ENCODE assay signal across 9 mouse cellular contexts in genomic region chr10:71306190-71306589, GRCm38 (mm10). TPM values are rescaled to one million over a fixed set of nuclear protein-coding genes. Genes with fewer than 3 reads are reported as not detected.
DNase-seq lines count a peak whose midpoint lies in the region; ATAC-seq lines count a peak whose summit lies in the region.
"Had no signal": no experiment of that assay in that cellular context is flagged by ENCODE, and none has a peak within 500 bp of the region (broad histone marks: within the 10 kb centered on the region; RNA-seq: fewer than 3 reads in every experiment).

No protein-coding gene starts in this region.

- DNase-seq in heart, adult 8-10 months (ENCODE audit: low spot score): no peak
- DNase-seq in MN1 (ENCODE audit: low spot score): peak; percentile 59
- DNase-seq in embryonic facial prominence, embryonic 10.5 days (ENCODE audit: low spot score): peak; percentile 49
- peak; percentile 23 for DNase-seq in liver
- DNase-seq in testis, postnatal 14 days (ENCODE audit: low spot score): no peak

- H3K27me3 ChIP-seq in heart, embryonic 12.5 days (replicated peaks): no peaks in the 10 kb centered on the region
- H3K27me3 ChIP-seq in embryonic facial prominence, embryonic 10.5 days (replicated peaks; ENCODE audit: low read depth, poor library complexity, severe bottlenecking): no peaks in the 10 kb centered on the region
- no peaks in the 10 kb centered on the region for H3K27me3 ChIP-seq in hindbrain, embryonic 13.5 days
- H3K27me3 ChIP-seq in midbrain, embryonic 16.5 days (ENCODE audit: control insufficient read depth, insufficient read depth, low read depth, low read length): no peaks in the 10 kb centered on the region

- no peaks in the 10 kb centered on the region for H3K4me1 ChIP-seq in heart, embryonic 12.5 days (replicated peaks)
- H3K4me1 ChIP-seq in embryonic facial prominence, embryonic 10.5 days: peaks cover 3% of the 10 kb centered on the region; the same call in 1 of the 2 replicates
- 0 out of 2 replicates have a peak, but pooled peaks cover 3% of the 10 kb centered on the region for H3K4me1 ChIP-seq in hindbrain, embryonic 13.5 days (replicated peaks)
- H3K4me1 ChIP-seq in midbrain, embryonic 16.5 days (ENCODE audit: control insufficient read depth, insufficient read depth, low read length): no peaks in the 10 kb centered on the region

- H3K9me3 ChIP-seq in heart, embryonic 12.5 days (replicated peaks): no peaks in the 10 kb centered on the region
- H3K9me3 ChIP-seq in embryonic facial prominence, embryonic 10.5 days: no peaks in the 10 kb centered on the region
- no peaks in the 10 kb centered on the region for H3K9me3 ChIP-seq in hindbrain, embryonic 13.5 days
- H3K9me3 ChIP-seq in midbrain, embryonic 16.5 days (replicated peaks; ENCODE audit: control insufficient read depth, low read length, poor library complexity, severe bottlenecking): no peaks in the 10 kb centered on the region

- 11% methylated on average over 6 of the region's 6 CpGs for WGBS in heart, embryonic 12.5 days
- WGBS in embryonic facial prominence, embryonic 10.5 days: 27% methylated on average over 6 of the region's 6 CpGs
- 27% methylated on average over 6 of the region's 6 CpGs for WGBS in hindbrain, embryonic 13.5 days
- WGBS in midbrain, embryonic 16.5 days: 32% methylated on average over 6 of the region's 6 CpGs

- ATAC-seq in heart, embryonic 12.5 days (ENCODE audit: insufficient number of reproducible peaks, low FRiP score): no peak
- ATAC-seq in hindbrain, embryonic 13.5 days (ENCODE audit: low FRiP score): no peak
- no peak for ATAC-seq in midbrain, embryonic 16.5 days

- no peaks in the 10 kb centered on the region for H3K36me3 ChIP-seq in heart, embryonic 12.5 days
- no peaks in the 10 kb centered on the region for H3K36me3 ChIP-seq in embryonic facial prominence, embryonic 10.5 days (replicated peaks)
- H3K36me3 ChIP-seq in hindbrain, embryonic 13.5 days: no peaks in the 10 kb centered on the region
- no peaks in the 10 kb centered on the region for H3K36me3 ChIP-seq in midbrain, embryonic 16.5 days (ENCODE audit: control insufficient read depth, insufficient read depth, low read length)

- peak overlapping the region; percentile 64 for H3K4me2 ChIP-seq in heart, embryonic 12.5 days
- peak overlapping the region; percentile 39 for H3K4me2 ChIP-seq in hindbrain, embryonic 13.5 days
- H3K4me2 ChIP-seq in midbrain, embryonic 16.5 days (ENCODE audit: low read length): peak overlapping the region; percentile 43; the same call in 1 of the 2 replicates

- H3K4me3 ChIP-seq in heart, embryonic 12.5 days: peak overlapping the region; percentile 26
- H3K4me3 ChIP-seq in embryonic facial prominence, embryonic 10.5 days: peak overlapping the region; percentile 45
- no peak overlapping the region for H3K4me3 ChIP-seq in hindbrain, embryonic 13.5 days
- H3K4me3 ChIP-seq in midbrain, embryonic 16.5 days (ENCODE audit: low read depth, low read length): peak overlapping the region; percentile 20
- H3K4me3 ChIP-seq: erythroblast, embryonic 14.5 days had no signal

- no peak overlapping the region for H3K9ac ChIP-seq in heart, embryonic 12.5 days
- H3K9ac ChIP-seq in hindbrain, embryonic 13.5 days: no peak overlapping the region
- no peak overlapping the region for H3K9ac ChIP-seq in midbrain, embryonic 16.5 days (ENCODE audit: low read depth, low read length)

- no peak overlapping the region for H3K27ac ChIP-seq in heart, embryonic 12.5 days (ENCODE audit: poor library complexity, severe bottlenecking)
- no peak overlapping the region for H3K27ac ChIP-seq in embryonic facial prominence, embryonic 10.5 days (replicated peaks)
- no peak overlapping the region for H3K27ac ChIP-seq in hindbrain, embryonic 13.5 days
- H3K27ac ChIP-seq in midbrain, embryonic 16.5 days (ENCODE audit: low read length): no peak overlapping the region

RNA-seq across cellular contexts. Expression of gene Ube2d1, which starts 21.1 kb away (rescaled TPM):
- 66.2 and 68.1 TPM in 2 replicates for polyA plus RNA-seq in heart, embryonic 12.5 days (2016; fragmentation: Nextera tagmentation; extraction: Ambion mirVana)
- 10 to 100 TPM; 44.7 to 54.1 (median 47.0) TPM for total RNA-seq in heart, adult 8-10 months (2022)
- polyA plus RNA-seq in embryonic facial prominence, embryonic 10.5 days (2016; fragmentation: Nextera tagmentation; extraction: Ambion mirVana): 101 and 107 TPM in 2 replicates
- polyA plus RNA-seq in hindbrain, embryonic 13.5 days (2015; fragmentation: Nextera tagmentation; extraction: Ambion mirVana): 182 and 186 TPM in 2 replicates
- polyA plus RNA-seq in midbrain, embryonic 16.5 days (2015; fragmentation: Nextera tagmentation; extraction: Ambion mirVana): 187 and 193 TPM in 2 replicates
- polyA plus RNA-seq: erythroblast, embryonic 14.5 days had no signal

RNA-seq across cellular contexts. Expression of gene Cisd1, which starts 38.6 kb away (rescaled TPM):
- polyA plus RNA-seq in heart, embryonic 12.5 days (2016; fragmentation: Nextera tagmentation; extraction: Ambion mirVana): 165 and 170 TPM in 2 replicates
- 100 to 1,000 TPM; 324 to 355 (median 343) TPM for total RNA-seq in heart, adult 8-10 months (2022)
- 115 and 130 TPM in 2 replicates for polyA plus RNA-seq in embryonic facial prominence, embryonic 10.5 days (2016; fragmentation: Nextera tagmentation; extraction: Ambion mirVana)
- 253 and 266 TPM in 2 replicates for polyA plus RNA-seq in hindbrain, embryonic 13.5 days (2015; fragmentation: Nextera tagmentation; extraction: Ambion mirVana)
- polyA plus RNA-seq in midbrain, embryonic 16.5 days (2015; fragmentation: Nextera tagmentation; extraction: Ambion mirVana): 300 and 325 TPM in 2 replicates

RNA-seq across cellular contexts. Expression of gene Ipmk, which starts 41.4 kb away (rescaled TPM):
- polyA plus RNA-seq in heart, embryonic 12.5 days (2016; fragmentation: Nextera tagmentation; extraction: Ambion mirVana): 10.2 and 11.9 TPM in 2 replicates
- 10 to 100 TPM; 15.1 to 20.6 (median 17.4) TPM for total RNA-seq in heart, adult 8-10 months (2022)
- polyA plus RNA-seq in embryonic facial prominence, embryonic 10.5 days (2016; fragmentation: Nextera tagmentation; extraction: Ambion mirVana): 16.9 and 19.3 TPM in 2 replicates
- polyA plus RNA-seq in hindbrain, embryonic 13.5 days (2015; fragmentation: Nextera tagmentation; extraction: Ambion mirVana): 16.7 and 16.9 TPM in 2 replicates
- polyA plus RNA-seq in midbrain, embryonic 16.5 days (2015; fragmentation: Nextera tagmentation; extraction: Ambion mirVana): 16.5 and 19.3 TPM in 2 replicates

Comparison
In these comparisons a context has a peak if more than half of its experiments do, and no peak if none do; other contexts are left out.
1. DNase-seq: peak in MN1 (single experiment), embryonic facial prominence, embryonic 10.5 days (single experiment) and liver (single experiment); none in heart, adult 8-10 months (single experiment) and testis, postnatal 14 days (single experiment).
2. Peak in every context shown above with its lines, with median percentiles within 50 percentile points of each other: H3K4me2 ChIP-seq.